ENCODE assay signal across 23 mouse cellular contexts in genomic region chr7:89390660-89391059, GRCm38 (mm10). TPM values are rescaled to one million over a fixed set of nuclear protein-coding genes. Genes with fewer than 3 reads are reported as not detected.
DNase-seq lines count a peak whose midpoint lies in the region; ATAC-seq lines count a peak whose summit lies in the region.
"Had no signal": no experiment of that assay in that cellular context is flagged by ENCODE, and none has a peak within 500 bp of the region (broad histone marks: within the 10 kb centered on the region; RNA-seq: fewer than 3 reads in every experiment).

No protein-coding gene starts in this region.

- H3K9me3 ChIP-seq in heart, embryonic 10.5 days = no peaks in the 10 kb centered on the region
- H3K9me3 ChIP-seq in forebrain, embryonic 15.5 days = no peaks in the 10 kb centered on the region
- H3K9me3 ChIP-seq: forebrain, embryonic 10.5 days; limb, embryonic 13.5 days; midbrain, embryonic 10.5 days; neural tube, embryonic 15.5 days had no signal

- peak; percentile 33 for DNase-seq in heart, embryonic 10.5 days (ENCODE audit: low spot score)
- no peak for DNase-seq in heart, adult 9 months (ENCODE audit: low spot score in 2 of 2)
- peak; percentile 40 for DNase-seq in 416B (ENCODE audit: low read depth)
- peak; percentile 72 for DNase-seq in adrenal gland, adult 8-10 months
- no peak for DNase-seq in right cerebral cortex, postnatal 4 days
- DNase-seq: cerebellum, adult 11-12 months; cerebellum, postnatal 10 days; forebrain, postnatal 0 days; heart, postnatal 4 days; kidney, adult 11 months; kidney, postnatal 4 days; layer of hippocampus, adult 9-11 months; lung, postnatal 10 days; right cerebral cortex, postnatal 14 days; spleen, adult 18-20 months had no signal

- no peak overlapping the region for H3K4me2 ChIP-seq in forebrain, embryonic 15.5 days (replicated peaks)
- H3K4me2 ChIP-seq: limb, embryonic 13.5 days; neural tube, embryonic 15.5 days had no signal

- no peak overlapping the region for H3K27ac ChIP-seq in heart, embryonic 10.5 days
- no peak overlapping the region for H3K27ac ChIP-seq in forebrain, embryonic 15.5 days (replicated peaks)
- H3K27ac ChIP-seq: forebrain, embryonic 10.5 days; hindbrain, postnatal 0 days; limb, embryonic 13.5 days; midbrain, embryonic 10.5 days; neural tube, embryonic 15.5 days had no signal

- H3K27me3 ChIP-seq in heart, embryonic 10.5 days (ENCODE audit: insufficient read depth, poor library complexity, severe bottlenecking) = no peaks in the 10 kb centered on the region
- H3K27me3 ChIP-seq in forebrain, embryonic 15.5 days = no peaks in the 10 kb centered on the region
- H3K27me3 ChIP-seq: limb, embryonic 13.5 days; neural tube, embryonic 15.5 days had no signal

- no peak overlapping the region for H3K9ac ChIP-seq in forebrain, embryonic 15.5 days (replicated peaks)
- H3K9ac ChIP-seq: forebrain, postnatal 0 days; limb, embryonic 13.5 days; neural tube, embryonic 15.5 days had no signal

- 68% methylated on average over 2 of the region's 2 CpGs for WGBS in heart, embryonic 10.5 days
- WGBS in forebrain, embryonic 15.5 days = 76% methylated on average over 2 of the region's 2 CpGs

- H3K4me1 ChIP-seq in heart, embryonic 10.5 days = peaks cover 21% of the 10 kb centered on the region
- H3K4me1 ChIP-seq in forebrain, embryonic 15.5 days = no peaks in the 10 kb centered on the region
- H3K4me1 ChIP-seq: forebrain, embryonic 10.5 days; midbrain, embryonic 10.5 days had no signal

- H3K36me3 ChIP-seq in heart, embryonic 10.5 days = no peaks in the 10 kb centered on the region
- H3K36me3 ChIP-seq in forebrain, embryonic 15.5 days = no peaks in the 10 kb centered on the region
- H3K36me3 ChIP-seq: forebrain, embryonic 10.5 days; limb, embryonic 13.5 days; midbrain, embryonic 10.5 days; neural tube, embryonic 15.5 days had no signal

- no peak overlapping the region for H3K4me3 ChIP-seq in heart, embryonic 10.5 days
- H3K4me3 ChIP-seq in forebrain, embryonic 15.5 days = no peak overlapping the region
- H3K4me3 ChIP-seq: forebrain, embryonic 10.5 days; limb, embryonic 13.5 days; midbrain, embryonic 10.5 days; neural tube, embryonic 15.5 days had no signal

- 0 out of 2 replicates have a peak, but pooled peaks have one; percentile 27 for ATAC-seq in common myeloid progenitor, adult 5-6 weeks (replicated peaks; ENCODE audit: low read depth, poor library complexity, severe bottlenecking)
- ATAC-seq in forebrain, embryonic 15.5 days (replicated peaks) = no peak
- ATAC-seq: forebrain, postnatal 0 days; hindbrain, postnatal 0 days; midbrain, embryonic 16.5 days had no signal

RNA-seq across cellular contexts. Expression of gene Tmem135, which starts 13.4 kb away (rescaled TPM):
- polyA plus RNA-seq in heart, embryonic 10.5 days (2016; fragmentation: Nextera tagmentation; extraction: Ambion mirVana) = 29.2 and 30.1 TPM in 2 replicates
- 10 to 100 TPM; 54.6 to 97.9 (median 82.9) TPM for total RNA-seq in adrenal gland, adult 8-10 months (2022)
- 20.3 and 22.3 TPM in 2 replicates for total RNA-seq in common myeloid progenitor, adult 5-6 weeks (2017)
- 22.7 and 25.4 TPM in 2 replicates for polyA plus RNA-seq in forebrain, embryonic 15.5 days (2015; fragmentation: Nextera tagmentation; extraction: Ambion mirVana)

RNA-seq across cellular contexts. Expression of gene Fzd4, which starts 13.5 kb away (rescaled TPM):
- polyA plus RNA-seq in heart, embryonic 10.5 days (2016; fragmentation: Nextera tagmentation; extraction: Ambion mirVana) = 9.2 and 9.7 TPM in 2 replicates
- total RNA-seq in adrenal gland, adult 8-10 months (2022) = 10 to 100 TPM; 21.9 to 43.3 (median 26.8) TPM
- 0.50 and 0.58 TPM in 2 replicates for total RNA-seq in common myeloid progenitor, adult 5-6 weeks (2017)
- 1.3 and 1.5 TPM in 2 replicates for polyA plus RNA-seq in forebrain, embryonic 15.5 days (2015; fragmentation: Nextera tagmentation; extraction: Ambion mirVana)

Comparison
In these comparisons a context has a peak if more than half of its experiments do, and no peak if none do; other contexts are left out.
1. DNase-seq: peak in heart, embryonic 10.5 days (single experiment), 416B (single experiment) and adrenal gland, adult 8-10 months (single experiment); none in heart, adult 9 months (0 of 2) and right cerebral cortex, postnatal 4 days (single experiment).
2. RNA of gene Fzd4, which starts 13.5 kb away (total RNA-seq): 21.9 to 43.3 TPM in adrenal gland, adult 8-10 months; 0.50 to 0.58 TPM in common myeloid progenitor, adult 5-6 weeks; every median in the first group is over 10 times any median in the second.